Mouse (Mus musculus): Measurements from ENCODE around the gene Prh1.
"Not testable (repeated sequence)": the region's sequence is repeated elsewhere in the genome, so short reads cannot be mapped to it uniquely, and the experiment has no call there.

Prh1 gene

DNA sequence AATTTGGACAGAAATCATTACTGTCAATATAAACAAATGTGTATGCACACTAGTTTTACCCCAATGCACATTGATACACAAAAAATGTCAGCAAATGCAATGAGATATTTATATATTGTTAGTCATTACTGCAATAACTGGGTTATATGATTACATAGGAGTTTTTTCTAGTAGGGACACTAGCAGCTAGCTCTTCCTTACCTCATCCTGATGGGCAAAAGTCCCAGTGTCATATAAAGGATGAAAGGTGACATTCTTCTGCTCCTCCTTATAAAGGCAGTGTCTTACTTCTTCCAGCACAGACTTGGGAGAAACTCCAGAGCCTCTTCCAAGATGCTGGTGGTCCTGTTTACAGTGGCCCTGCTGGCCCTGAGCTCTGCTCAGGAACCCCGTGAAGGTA lies at the start of gene Prh1:
TSS of gene Prh1 (plus strand) at position 301 of the 400 bp plus-strand sequence.
- not testable (repeated sequence) for DNase-seq (ENCODE audit: low spot score)

DNA sequence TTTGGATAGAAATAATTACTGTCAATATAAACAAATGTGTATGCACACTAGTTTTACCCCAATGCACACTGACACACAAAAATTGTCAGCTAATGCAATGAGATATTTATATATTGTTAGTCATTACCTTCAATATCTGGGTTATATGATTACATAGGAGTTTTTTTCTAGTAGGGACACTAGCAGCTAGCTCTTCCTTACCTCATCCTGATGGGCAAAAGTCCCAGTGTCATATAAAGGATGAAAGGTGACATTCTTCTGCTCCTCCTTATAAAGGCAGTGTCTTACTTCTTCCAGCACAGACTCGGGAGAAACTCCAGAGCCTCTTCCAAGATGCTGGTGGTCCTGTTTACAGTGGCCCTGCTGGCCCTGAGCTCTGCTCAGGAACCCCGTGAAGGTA lies 26.0 kb downstream of the Prh1 start, which contains the start of gene Prp2:
TSS of gene Prp2 (plus strand) at position 301 of the 400 bp plus-strand sequence.
- DNase-seq (ENCODE audit: low spot score): not testable (repeated sequence)

All from embryo, embryonic 10.5 days (tissue).